In the genomic region with DNA sequence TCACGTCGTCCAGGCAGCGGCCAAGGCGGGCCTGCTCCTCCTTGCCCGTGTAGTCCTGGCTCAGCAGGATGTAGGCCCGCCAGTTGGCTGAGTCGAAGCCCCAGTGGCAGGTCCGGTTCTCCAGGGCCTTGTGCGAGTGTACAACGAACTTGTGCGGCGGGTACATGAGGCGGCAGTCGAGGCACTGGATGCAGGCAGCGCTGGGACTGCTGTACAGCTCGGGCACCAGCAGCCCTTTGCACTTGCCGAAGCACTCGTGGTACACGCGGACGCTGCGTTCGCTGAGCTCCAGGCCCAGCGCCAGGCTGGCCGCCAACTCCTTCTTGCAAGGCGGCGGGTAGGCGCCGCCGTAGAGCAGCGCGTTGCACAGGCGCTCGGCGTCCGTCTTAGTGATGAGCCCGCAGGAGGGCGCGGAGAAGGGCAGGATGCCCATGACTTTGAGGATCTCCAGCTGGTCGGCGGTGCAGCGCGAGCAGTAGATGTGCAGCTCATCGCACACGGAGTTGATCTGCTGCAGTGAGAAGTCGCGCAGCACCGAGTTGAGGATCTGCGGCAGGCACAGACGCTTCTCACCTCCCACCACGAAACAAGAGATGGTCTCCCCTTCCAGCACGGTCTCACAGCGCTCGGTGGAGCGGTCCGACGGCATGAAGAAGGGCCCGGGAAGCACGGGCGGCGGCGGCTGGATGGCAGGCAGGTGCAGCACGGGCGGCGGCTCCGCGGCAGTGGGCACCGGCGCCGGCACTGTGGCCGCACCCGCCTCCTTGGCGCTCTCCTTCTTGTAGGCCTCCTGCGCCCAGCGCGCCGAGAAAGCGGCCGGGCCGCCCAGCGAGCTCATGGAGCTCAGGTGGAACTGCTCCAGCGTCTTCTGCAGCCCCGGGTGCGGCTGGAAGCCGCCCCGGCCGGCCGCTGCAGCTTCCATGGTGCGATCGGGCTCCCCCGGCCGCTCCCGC, we compare ENCODE assay signal across 8 mouse cellular contexts. TPM values are rescaled to one million over a fixed set of nuclear protein-coding genes. Genes with fewer than 3 reads are reported as not detected.
DNase-seq lines count a peak whose midpoint lies in the region; ATAC-seq and TF ChIP-seq lines count a peak whose summit lies in the region.

No protein-coding gene starts in this region.

- H3K4me3 ChIP-seq in G1E (ENCODE audit: low read depth, low read length): peak overlapping the region; percentile 79
- H3K4me3 ChIP-seq in cerebellum, adult 2 months (replicated peaks; ENCODE audit: insufficient read depth, low read depth, low read length): peak overlapping the region; percentile 97
- peak overlapping the region; percentile 96 for H3K4me3 ChIP-seq in hindbrain, embryonic 12.5 days
- peak overlapping the region; percentile 63 for H3K4me3 ChIP-seq in macrophage (ENCODE audit: inconsistent target)

- H3K4me1 ChIP-seq in G1E (ENCODE audit: insufficient read depth, low read depth, low read length): peaks cover 75% of the 10 kb centered on the region
- peaks cover 7% of the 10 kb centered on the region for H3K4me1 ChIP-seq in cerebellum, adult 2 months (ENCODE audit: control insufficient read depth, insufficient read depth, low read length)
- peaks cover 48% of the 10 kb centered on the region for H3K4me1 ChIP-seq in hindbrain, embryonic 12.5 days

- no peak for TF ChIP-seq CTCF in G1E (IDR thresholded peaks at IDR 0.05; ENCODE audit: low read depth, low read length)
- no peak for TF ChIP-seq CTCF in cerebellum, adult 2 months (IDR thresholded peaks at IDR 0.05; ENCODE audit: borderline replicate concordance, insufficient read depth, low read depth, low read length)

- H3K27ac ChIP-seq in cerebellum, adult 2 months (ENCODE audit: insufficient read depth, low read length): peak overlapping the region; percentile 93
- H3K27ac ChIP-seq in hindbrain, embryonic 12.5 days: peak overlapping the region; percentile 85
- peak overlapping the region; percentile 86 for H3K27ac ChIP-seq in macrophage

- peaks cover 52% of the 10 kb centered on the region for H3K79me2 ChIP-seq in macrophage (ENCODE audit: inconsistent target)

- under 1% methylated on average over 89 of the region's 93 CpGs for WGBS in cerebellum, adult 2 months
- under 1% methylated on average over 77 of the region's 93 CpGs for WGBS in hindbrain, embryonic 12.5 days
- under 1% methylated on average over 84 of the region's 93 CpGs for WGBS in macrophage (ENCODE audit: missing documents)

- H3K4me2 ChIP-seq in hindbrain, embryonic 12.5 days (replicated peaks): peak overlapping the region; percentile 100

- H3K9ac ChIP-seq in hindbrain, embryonic 12.5 days: peak overlapping the region; percentile 99

- ATAC-seq in G1E (ENCODE audit: extremely low read depth, insufficient number of reproducible peaks, low FRiP score, poor library complexity, severe bottlenecking): no peak
- no peak for ATAC-seq in hindbrain, embryonic 12.5 days (ENCODE audit: low FRiP score)

- no peaks in the 10 kb centered on the region for H3K9me3 ChIP-seq in G1E (replicated peaks)
- no peaks in the 10 kb centered on the region for H3K9me3 ChIP-seq in hindbrain, embryonic 12.5 days (replicated peaks)

- peaks cover 33% of the 10 kb centered on the region for H3K27me3 ChIP-seq in G1E (ENCODE audit: insufficient read depth, low read length)
- no peaks in the 10 kb centered on the region for H3K27me3 ChIP-seq in cerebellum, adult 2 months (ENCODE audit: control insufficient read depth, insufficient read depth, low read length)
- H3K27me3 ChIP-seq in hindbrain, embryonic 12.5 days: 0 out of 2 replicates have a peak, but pooled peaks cover 3% of the 10 kb centered on the region

- H3K36me3 ChIP-seq in G1E (replicated peaks): peaks cover 40% of the 10 kb centered on the region
- H3K36me3 ChIP-seq in hindbrain, embryonic 12.5 days: no peaks in the 10 kb centered on the region
- no peaks in the 10 kb centered on the region for H3K36me3 ChIP-seq in macrophage (ENCODE audit: inconsistent target)

- DNase-seq in G1E (ENCODE audit: low spot score): peak; percentile 39
- DNase-seq in cerebellum, adult 2 months: peak; percentile 86 to 88
- DNase-seq in frontal cortex, adult 2 months (ENCODE audit: extremely low spot score in 1 of 2, low spot score in 1 of 2): peak; percentile 31 to 76
- DNase-seq in left cerebral cortex, adult 18-20 months (ENCODE audit: low spot score in 2 of 2): peak; percentile 73 to 81
- DNase-seq in right cerebral cortex, postnatal 10 days (ENCODE audit: low spot score in 2 of 2): peak; percentile 85 to 86
- peak; percentile 60 for DNase-seq in yolk sac, embryonic 10.5 days (ENCODE audit: low spot score)

- TF ChIP-seq POLR2A in cerebellum, adult 2 months (IDR thresholded peaks at IDR 0.05; ENCODE audit: borderline replicate concordance, insufficient read depth, low read length): 0 out of 2 replicates have a peak, but pooled peaks have one; percentile 18

RNA-seq across cellular contexts. Expression of a gene that starts 0.5 kb away (rescaled TPM):
- 58.4 and 67.3 TPM in 2 replicates for total RNA-seq in G1E (2014; fragmentation: Nextera tagmentation)
- 15.3 and 16.9 TPM in 2 replicates for total RNA-seq in G1E (2017)
- 40.7 and 42.4 TPM in 2 replicates for polyA plus RNA-seq in G1E (2012)
- 87.2 and 106 TPM in 2 replicates for polyA plus RNA-seq in cerebellum, adult 2 months (2012; rRNA removed)
- 76.4 and 78.3 TPM in 2 replicates for polyA plus RNA-seq in frontal cortex, adult 2 months (2012; rRNA removed)
- 12.6 and 13.5 TPM in 2 replicates for polyA plus RNA-seq in hindbrain, embryonic 12.5 days (2016; fragmentation: Nextera tagmentation; extraction: Ambion mirVana)
- 100 to 1,000 TPM; 115 to 128 TPM for total RNA-seq in left cerebral cortex, adult 18-20 months (2021)
- total RNA-seq in macrophage (2018; cell fraction: chromatin; rRNA removed): 10 to 100 TPM; 17.1 to 57.4 (median 34.0) TPM
- total RNA-seq in macrophage (2018; cell fraction: cytosol; rRNA removed): 10 to 100 TPM; 23.8 to 66.1 (median 41.1) TPM
- 10 to 100 TPM; 24.7 to 87.0 (median 49.1) TPM for total RNA-seq in macrophage (2018; cell fraction: nucleus; rRNA removed)
- 39.6 to 44.6 TPM (median 40.4 TPM) in 3 replicates for polyA plus RNA-seq in macrophage (2018)

RNA-seq across cellular contexts. Expression of a gene that starts 27.7 kb away (rescaled TPM):
- 24.4 and 24.9 TPM in 2 replicates for total RNA-seq in G1E (2014; fragmentation: Nextera tagmentation)
- 23.5 and 29.3 TPM in 2 replicates for total RNA-seq in G1E (2017)
- polyA plus RNA-seq in G1E (2012): 43.5 and 45.5 TPM in 2 replicates
- polyA plus RNA-seq in cerebellum, adult 2 months (2012; rRNA removed): 94.5 and 109 TPM in 2 replicates
- 41.0 and 42.9 TPM in 2 replicates for polyA plus RNA-seq in frontal cortex, adult 2 months (2012; rRNA removed)
- 90.8 and 98.6 TPM in 2 replicates for polyA plus RNA-seq in hindbrain, embryonic 12.5 days (2016; fragmentation: Nextera tagmentation; extraction: Ambion mirVana)
- 10 to 100 TPM; 28.0 to 29.5 TPM for total RNA-seq in left cerebral cortex, adult 18-20 months (2021)
- 10 to 100 TPM in 14 of 26 experiments, 1 to 10 TPM in 12; 3.1 to 24.2 (median 10.2) TPM for total RNA-seq in macrophage (2018; cell fraction: chromatin; rRNA removed)
- 10 to 100 TPM; 18.2 to 31.7 (median 26.4) TPM for total RNA-seq in macrophage (2018; cell fraction: cytosol; rRNA removed)
- 10 to 100 TPM in 25 of 26 experiments, 1 to 10 TPM in 1; 8.5 to 34.7 (median 19.5) TPM for total RNA-seq in macrophage (2018; cell fraction: nucleus; rRNA removed)
- 10.5 to 23.7 TPM (median 21.3 TPM) in 3 replicates for polyA plus RNA-seq in macrophage (2018)
